Mouse (Mus musculus): ENCODE data around the gene Nisch. TPM values are rescaled to one million over a fixed set of nuclear protein-coding genes. Genes with fewer than 3 reads are reported as not detected.

Gene Nisch
- polyA plus RNA-seq, 1 experiment from 2014 or later: 389 TPM

GRCm38 (mm10) chr14:31131272-31131821 lies 85.4 kb downstream of the Nisch start:
- under 1% methylated on average over 43 of the region's 43 CpGs for WGBS
- Histone ChIP-seq H3K9me3 (ENCODE audit: control insufficient read depth, low read length) (no peaks in the 10 kb centered on the region), H3K4me2 (ENCODE audit: low read length) (peak overlapping the region; percentile 56), H3K4me3 (replicated peaks; ENCODE audit: low read length) (peak overlapping the region; percentile 68), H3K27ac (ENCODE audit: low read length) (peak overlapping the region; percentile 49), H3K27me3 (replicated peaks; ENCODE audit: control insufficient read depth, insufficient read depth, low read length) (no peaks in the 10 kb centered on the region), H3K4me1 (replicated peaks; ENCODE audit: control insufficient read depth, insufficient read depth, low read length) (peaks cover 58% of the 10 kb centered on the region), H3K36me3 (ENCODE audit: control insufficient read depth, insufficient read depth) (no peaks in the 10 kb centered on the region; the same call in 1 of the 2 replicates), H3K9ac (replicated peaks; ENCODE audit: low read depth, low read length) (peak overlapping the region; percentile 77)
- ATAC-seq: no peak; the same call in 1 of the 2 replicates

DNA sequence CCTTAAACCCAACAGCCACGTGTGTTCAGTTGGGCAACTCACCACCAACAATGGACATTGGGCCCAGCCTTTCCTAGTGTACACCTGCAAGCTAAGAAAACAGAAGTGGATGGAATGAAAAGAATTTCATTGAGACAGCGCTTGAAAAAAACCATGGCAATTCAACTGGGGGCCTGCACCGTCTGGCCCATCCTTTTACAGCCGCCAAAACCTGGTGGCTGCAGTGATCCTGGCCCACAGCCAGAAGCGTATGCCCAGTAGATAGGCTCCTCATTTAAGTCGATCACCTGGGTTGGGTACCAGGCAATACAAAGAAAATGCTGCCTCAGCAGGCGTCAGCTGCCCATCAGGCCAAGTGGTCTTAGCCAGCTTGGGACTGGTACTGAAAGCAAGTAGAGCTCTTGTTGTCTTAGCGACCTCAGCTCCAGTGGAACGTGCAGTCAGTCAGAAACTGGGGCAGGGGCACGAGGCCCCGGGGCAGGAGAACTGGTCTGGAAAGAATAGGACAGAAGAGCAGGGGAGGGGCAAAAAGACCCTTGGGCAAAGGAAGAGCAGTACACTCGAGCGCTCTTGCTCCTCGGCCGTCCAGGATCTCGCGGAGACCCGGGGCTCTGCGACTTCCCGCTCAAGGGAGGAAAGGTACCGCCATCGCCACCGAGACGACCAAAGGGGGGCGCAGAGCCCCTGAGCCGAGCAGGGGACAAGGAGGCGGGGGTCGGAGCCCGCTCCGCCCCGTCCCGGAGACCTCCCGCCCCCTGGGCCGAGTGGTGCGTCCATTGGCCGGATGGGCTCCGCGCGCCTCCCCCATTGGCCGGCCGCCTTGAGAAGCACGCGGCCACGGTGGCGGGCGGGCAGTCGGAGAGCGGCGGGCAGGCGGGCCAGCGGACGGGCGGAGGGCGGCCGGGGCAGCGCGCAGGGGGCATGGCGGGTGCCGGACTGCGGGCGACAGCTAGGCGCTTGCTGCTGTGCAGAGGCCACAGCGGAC lies 86.2 kb downstream of the Nisch start, which contains the start of gene Nt5dc2:
Gene Nt5dc2, plus strand, starts transcription at position 818 of the 985 bp plus-strand sequence.
- ATAC-seq: peak; percentile 61
- H3K27me3 ChIP-seq (replicated peaks; ENCODE audit: control insufficient read depth, insufficient read depth, low read length): no peaks in the 10 kb centered on the region
- WGBS: 3% methylated on average over 52 of the region's 63 CpGs
- H3K36me3 ChIP-seq (ENCODE audit: control insufficient read depth, insufficient read depth): no peaks in the 10 kb centered on the region
- H3K4me1 ChIP-seq (replicated peaks; ENCODE audit: control insufficient read depth, insufficient read depth, low read length): peaks cover 61% of the 10 kb centered on the region
- peak within 1 kb of the TSS; percentile 56 for H3K4me2 ChIP-seq (ENCODE audit: low read length)
- H3K4me3 ChIP-seq (replicated peaks; ENCODE audit: low read length): peak within 1 kb of the TSS; percentile 68
- peak within 1 kb of the TSS; percentile 49 for H3K27ac ChIP-seq (ENCODE audit: low read length)
- H3K9ac ChIP-seq (replicated peaks; ENCODE audit: low read depth, low read length): peak within 1 kb of the TSS; percentile 77
- no peaks in the 10 kb centered on the region for H3K9me3 ChIP-seq (ENCODE audit: control insufficient read depth, low read length)

DNA sequence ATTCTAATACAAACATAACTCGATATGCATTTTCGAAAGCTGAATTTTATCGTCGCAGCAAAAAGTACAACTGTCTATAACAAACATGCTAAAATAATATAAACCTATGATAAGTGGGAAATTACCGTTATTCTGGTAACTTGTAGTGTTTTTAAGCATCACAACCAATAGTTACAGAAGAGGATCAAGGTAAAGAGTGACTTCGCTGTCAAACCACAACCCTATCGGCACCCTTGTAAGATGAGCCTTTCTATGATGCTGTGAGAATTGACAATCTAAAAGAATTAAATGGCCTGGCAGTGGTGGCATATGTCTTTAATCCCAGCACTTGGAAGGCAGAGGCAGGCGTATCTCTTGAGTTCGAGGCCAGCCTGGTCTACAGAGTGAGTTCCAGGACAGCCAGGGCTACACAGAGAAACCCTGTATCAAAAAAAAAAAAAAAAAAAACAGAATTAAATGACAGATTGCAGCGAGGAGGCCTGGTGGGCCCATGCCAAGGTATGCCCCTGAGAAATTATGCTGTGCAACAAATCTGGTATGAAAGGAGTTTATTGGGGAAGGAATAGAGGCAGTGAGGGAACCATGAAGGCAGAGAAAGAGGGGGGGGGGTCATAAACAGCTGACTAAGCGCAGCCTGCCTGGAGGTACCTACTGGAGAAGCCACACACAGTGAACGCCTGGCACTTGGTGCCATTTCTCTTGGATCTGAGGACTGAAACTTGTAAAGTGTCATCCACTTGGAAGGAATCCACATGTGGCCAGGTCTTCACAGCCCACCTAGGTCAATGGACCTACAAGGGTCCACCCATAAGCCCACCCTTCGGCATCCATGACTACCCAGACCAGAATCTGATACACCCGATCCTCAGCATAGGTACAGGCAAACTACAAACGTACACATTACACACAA lies 87.2 kb downstream of the Nisch start:
- 63% methylated on average over 15 of the region's 15 CpGs for WGBS
- peak overlapping the region; percentile 55 for H3K4me2 ChIP-seq (ENCODE audit: low read length)
- H3K27ac ChIP-seq (ENCODE audit: low read length): peak overlapping the region; percentile 49
- H3K9ac ChIP-seq (replicated peaks; ENCODE audit: low read depth, low read length): peak overlapping the region; percentile 45
- H3K4me3 ChIP-seq (replicated peaks; ENCODE audit: low read length): peak overlapping the region; percentile 90
- no peak for ATAC-seq
- peaks cover 63% of the 10 kb centered on the region for H3K4me1 ChIP-seq (replicated peaks; ENCODE audit: control insufficient read depth, insufficient read depth, low read length)
- H3K36me3 ChIP-seq (ENCODE audit: control insufficient read depth, insufficient read depth): no peaks in the 10 kb centered on the region
- no peaks in the 10 kb centered on the region for H3K9me3 ChIP-seq (ENCODE audit: control insufficient read depth, low read length)
- H3K27me3 ChIP-seq (replicated peaks; ENCODE audit: control insufficient read depth, insufficient read depth, low read length): no peaks in the 10 kb centered on the region

GRCm38 (mm10) chr14:31128826-31129219 lies 87.9 kb downstream of the Nisch start, which contains the start of gene Smim4:
Gene Smim4, minus strand, starts transcription at chr14:31128956.
- Histone ChIP-seq H3K4me3 (replicated peaks; ENCODE audit: low read length) (peak within 1 kb of the TSS; percentile 90), H3K4me1 (replicated peaks; ENCODE audit: control insufficient read depth, insufficient read depth, low read length) (peaks cover 55% of the 10 kb centered on the region), H3K36me3 (ENCODE audit: control insufficient read depth, insufficient read depth) (no peaks in the 10 kb centered on the region), H3K9me3 (ENCODE audit: control insufficient read depth, low read length) (no peaks in the 10 kb centered on the region), H3K4me2 (ENCODE audit: low read length) (peak within 1 kb of the TSS; percentile 98), H3K27ac (ENCODE audit: low read length) (peak within 1 kb of the TSS; percentile 81), H3K9ac (replicated peaks; ENCODE audit: low read depth, low read length) (peak within 1 kb of the TSS; percentile 81), H3K27me3 (replicated peaks; ENCODE audit: control insufficient read depth, insufficient read depth, low read length) (no peaks in the 10 kb centered on the region)
- 0% methylated on average over 33 of the region's 33 CpGs for WGBS
- peak; percentile 97 for ATAC-seq

DNA sequence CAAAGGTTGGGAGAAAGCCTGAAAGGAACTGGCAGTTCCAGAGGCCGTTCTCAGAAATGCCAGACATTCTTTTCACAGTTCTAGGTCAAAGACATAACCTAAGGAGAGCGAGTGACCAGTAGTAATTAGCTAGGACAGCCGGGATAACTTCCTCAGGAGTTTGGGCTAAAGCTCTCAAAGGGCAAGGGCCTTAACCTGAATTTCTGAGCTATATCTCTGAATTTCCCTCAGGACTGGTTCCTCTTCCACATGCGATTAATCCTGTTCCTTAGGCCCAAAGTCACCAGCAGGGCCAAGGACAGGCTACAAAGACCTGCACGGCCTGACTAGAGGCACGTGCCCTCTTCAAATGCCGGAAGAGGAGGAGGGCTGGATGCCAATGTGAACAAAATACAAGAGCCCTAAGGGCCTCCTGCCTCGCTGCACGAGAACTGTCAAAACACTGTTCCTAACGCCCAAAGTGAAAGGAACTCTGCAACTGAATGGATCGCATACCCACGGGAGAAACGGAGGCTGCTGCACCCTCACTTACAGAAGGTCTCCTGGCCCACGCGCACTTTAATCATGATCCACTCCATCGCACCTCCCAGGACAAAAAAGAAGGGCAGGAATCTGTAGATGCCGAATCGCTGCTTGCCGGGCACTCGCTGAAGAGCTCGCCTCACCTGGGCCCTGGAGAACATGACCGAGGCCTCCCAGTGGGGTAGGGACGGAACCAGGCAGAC lies 88.5 kb downstream of the Nisch start:
- peak overlapping the region; percentile 81 for H3K27ac ChIP-seq (ENCODE audit: low read length)
- H3K4me3 ChIP-seq (replicated peaks; ENCODE audit: low read length): peak overlapping the region; percentile 90
- no peaks in the 10 kb centered on the region for H3K9me3 ChIP-seq (ENCODE audit: control insufficient read depth, low read length)
- no peaks in the 10 kb centered on the region for H3K36me3 ChIP-seq (ENCODE audit: control insufficient read depth, insufficient read depth)
- peak overlapping the region; percentile 98 for H3K4me2 ChIP-seq (ENCODE audit: low read length)
- peaks cover 50% of the 10 kb centered on the region for H3K4me1 ChIP-seq (replicated peaks; ENCODE audit: control insufficient read depth, insufficient read depth, low read length)
- H3K27me3 ChIP-seq (replicated peaks; ENCODE audit: control insufficient read depth, insufficient read depth, low read length): no peaks in the 10 kb centered on the region
- peak overlapping the region; percentile 81 for H3K9ac ChIP-seq (replicated peaks; ENCODE audit: low read depth, low read length)
- ATAC-seq: peak; percentile 4; the same call in 1 of the 2 replicates
- whole genome bisulfite sequencing: 1% methylated on average over 23 of the region's 23 CpGs

- Histone ChIP-seq H3K9ac (replicated peaks; ENCODE audit: low read depth, low read length) (no peak overlapping the region), H3K4me3 (replicated peaks; ENCODE audit: low read length) (no peak overlapping the region), H3K36me3 (ENCODE audit: control insufficient read depth, insufficient read depth) (no peaks in the 10 kb centered on the region; the same call in 1 of the 2 replicates), H3K9me3 (ENCODE audit: control insufficient read depth, low read length) (no peaks in the 10 kb centered on the region), H3K27ac (ENCODE audit: low read length) (no peak overlapping the region), H3K4me1 (replicated peaks; ENCODE audit: control insufficient read depth, insufficient read depth, low read length) (peaks cover 35% of the 10 kb centered on the region), H3K27me3 (replicated peaks; ENCODE audit: control insufficient read depth, insufficient read depth, low read length) (no peaks in the 10 kb centered on the region), H3K4me2 (ENCODE audit: low read length) (no peak overlapping the region)
- ATAC-seq: no peak
- WGBS: 93% methylated on average over 8 of the region's 8 CpGs
Measured at GRCm38 (mm10) chr14:31126826-31127225, 89.9 kb downstream of the Nisch start.

- H3K9ac ChIP-seq (replicated peaks; ENCODE audit: low read depth, low read length): no peak overlapping the region
Measured at GRCm38 (mm10) chr14:31125106-31126075, 91.4 kb downstream of the Nisch start.

More at GRCm38 (mm10) chr14:31125106-31126075, 91.4 kb downstream of the Nisch start:
- WGBS: 74% methylated on average over 9 of the region's 9 CpGs
- H3K27me3 ChIP-seq (replicated peaks; ENCODE audit: control insufficient read depth, insufficient read depth, low read length): no peaks in the 10 kb centered on the region
- H3K27ac ChIP-seq (ENCODE audit: low read length): no peak overlapping the region
- no peak overlapping the region for H3K4me3 ChIP-seq (replicated peaks; ENCODE audit: low read length)
- ATAC-seq: no peak
- no peak overlapping the region for H3K4me2 ChIP-seq (ENCODE audit: low read length)
- H3K36me3 ChIP-seq (ENCODE audit: control insufficient read depth, insufficient read depth): peaks cover 5% of the 10 kb centered on the region; the same call in 1 of the 2 replicates
- H3K9me3 ChIP-seq (ENCODE audit: control insufficient read depth, low read length): no peaks in the 10 kb centered on the region
- H3K4me1 ChIP-seq (replicated peaks; ENCODE audit: control insufficient read depth, insufficient read depth, low read length): peaks cover 31% of the 10 kb centered on the region

Data from forebrain, embryonic 16.5 days (tissue).